Mouse (Mus musculus) embryonic facial prominence, embryonic 15.5 days (tissue): ENCODE results near the gene E330014E10Rik. TPM values are rescaled to one million over a fixed set of nuclear protein-coding genes. Genes with fewer than 3 reads are reported as not detected.
"Not testable (repeated sequence)": the region's sequence is repeated elsewhere in the genome, so short reads cannot be mapped to it uniquely, and the experiment has no call there.

ENCODE experiments used
- ATAC-seq: fragments of 200-750 bp; cut with Nextera tagmentation; 2 replicates; pipeline ENCODE4 v1.8.0; 2017; ENCODE audit warnings: low read depth, moderate TSS enrichment; ENCODE audit not compliant: insufficient number of reproducible peaks, low FRiP score, low TSS enrichment
- H3K27ac ChIP-seq: fragments of 300-500 bp; sonication (generic); replicated peaks from 2 replicates; pipeline ENCODE4 v1.5.1; 2015; ENCODE audit warnings: mild to moderate bottlenecking, inconsistent platforms
- H3K27me3 ChIP-seq: fragments of 300-500 bp; sonication (generic); 2 replicates; pipeline ENCODE4 v1.6.1; 2015; ENCODE audit warnings: inconsistent platforms
- H3K36me3 ChIP-seq: fragments of 300-500 bp; sonication (generic); 2 replicates; pipeline ENCODE4 v1.6.1; 2015; ENCODE audit warnings: mild to moderate bottlenecking, inconsistent platforms
- H3K4me1 ChIP-seq: fragments of 300-500 bp; sonication (generic); 2 replicates; pipeline ENCODE4 v1.6.1; 2015; ENCODE audit warnings: inconsistent platforms
- H3K4me2 ChIP-seq: fragments of 300-500 bp; sonication (generic); replicated peaks from 2 replicates; pipeline ENCODE4 v1.6.1; 2015; ENCODE audit warnings: mild to moderate bottlenecking, inconsistent platforms
- H3K4me3 ChIP-seq: fragments of 300-500 bp; sonication (generic); replicated peaks from 2 replicates; pipeline ENCODE4 v1.5.1; 2015; ENCODE audit warnings: mild to moderate bottlenecking, inconsistent platforms
- H3K9ac ChIP-seq: fragments of 300-500 bp; sonication (generic); 2 replicates; pipeline ENCODE4 v1.6.1; 2015; ENCODE audit warnings: inconsistent platforms
- H3K9me3 ChIP-seq: fragments of 300-500 bp; sonication (generic); replicated peaks from 2 replicates; pipeline ENCODE4 v1.6.1; 2016; ENCODE audit warnings: inconsistent platforms
- WGBS: fragments of 180-500 bp; shearing (Covaris S2); methylation state at CpG from one replicate; pipeline ENCODE4 v1.1.7; 2015; 5-methylcytosine and 5-hydroxymethylcytosine counted together
- polyA plus RNA-seq: library from polyadenylated mRNA; unstranded; fragments of >200 nt; fragmentation: Nextera tagmentation; extraction: Ambion mirVana; gene quantifications from 2 replicates; pipeline ENCODE4 v1.2.1, GENCODE M21; 2015

Gene E330014E10Rik
- polyA plus RNA-seq = not detected in 2 replicates

- H3K9me3 ChIP-seq, H3K4me3 ChIP-seq, H3K27me3 ChIP-seq, ATAC-seq, H3K4me1 ChIP-seq, H3K27ac ChIP-seq, H3K4me2 ChIP-seq, H3K36me3 ChIP-seq, H3K9ac ChIP-seq: not testable (repeated sequence)
- no CpG with 5 or more reads among the region's 2 CpGs for WGBS
Measured at GRCm38 (mm10) chr5:95775690-95776089, at the start of gene E330014E10Rik. TSS of gene E330014E10Rik (plus strand) at chr5:95775990.

- not testable (repeated sequence) for H3K4me1 ChIP-seq, H3K36me3 ChIP-seq, H3K4me3 ChIP-seq, H3K27me3 ChIP-seq, H3K27ac ChIP-seq, H3K9me3 ChIP-seq, ATAC-seq, H3K4me2 ChIP-seq, H3K9ac ChIP-seq
- no CpG with 5 or more reads among the region's 1 CpGs for WGBS
Measured at GRCm38 (mm10) chr5:95736073-95736472, 39.7 kb upstream of the E330014E10Rik start, which contains the start of gene Gm7978. TSS of gene Gm7978 (minus strand) at chr5:95736173.

- not testable (repeated sequence) for H3K36me3 ChIP-seq, H3K27me3 ChIP-seq, H3K4me3 ChIP-seq, H3K27ac ChIP-seq, ATAC-seq, H3K9me3 ChIP-seq, H3K4me1 ChIP-seq, H3K4me2 ChIP-seq, H3K9ac ChIP-seq
- WGBS = no CpG with 5 or more reads among the region's 3 CpGs
Measured at GRCm38 (mm10) chr5:95741714-95742113, 34.1 kb upstream of the E330014E10Rik start, which contains the start of gene Gm7982. TSS of gene Gm7982 (plus strand) at chr5:95742014.

GRCm38 (mm10) chr5:95810841-95811240, 35.1 kb downstream of the E330014E10Rik start:
- H3K9me3 ChIP-seq, H3K36me3 ChIP-seq, H3K4me3 ChIP-seq, H3K4me2 ChIP-seq, H3K27me3 ChIP-seq, ATAC-seq, H3K4me1 ChIP-seq, H3K27ac ChIP-seq, H3K9ac ChIP-seq: not testable (repeated sequence)
- 66% methylated on average over 2 of the region's 2 CpGs for WGBS

- no peak overlapping the region for H3K4me3 ChIP-seq
- H3K36me3 ChIP-seq = no peaks in the 10 kb centered on the region
- H3K27ac ChIP-seq = no peak overlapping the region
- no peaks in the 10 kb centered on the region for H3K27me3 ChIP-seq
- no peaks in the 10 kb centered on the region for H3K4me1 ChIP-seq
- H3K4me2 ChIP-seq = no peak overlapping the region
- H3K9me3 ChIP-seq = no peaks in the 10 kb centered on the region
- no peak overlapping the region for H3K9ac ChIP-seq
- no peak for ATAC-seq
- WGBS = 67% methylated on average over 4 of the region's 4 CpGs
Measured at GRCm38 (mm10) chr5:95836580-95836979, 60.8 kb downstream of the E330014E10Rik start.

- Histone ChIP-seq H3K9ac (no peak overlapping the region), H3K27ac (no peak overlapping the region), H3K4me3 (no peak overlapping the region), H3K4me1 (no peaks in the 10 kb centered on the region), H3K4me2 (no peak overlapping the region), H3K27me3 (no peaks in the 10 kb centered on the region), H3K36me3 (no peaks in the 10 kb centered on the region), H3K9me3 (no peaks in the 10 kb centered on the region)
- WGBS = 84% methylated on average over 3 of the region's 3 CpGs
- no peak for ATAC-seq
Measured at GRCm38 (mm10) chr5:95854030-95854429, 78.2 kb downstream of the E330014E10Rik start.

Other genes with a start within 250 kb of the E330014E10Rik start
- gene Gm7971, start 181.1 kb upstream of the E330014E10Rik start, polyA plus RNA-seq = not detected in 2 replicates
- not detected in 2 replicates for gene Gm7978, start 39.8 kb upstream of the E330014E10Rik start, polyA plus RNA-seq
- not detected in 2 replicates for gene Gm7982, start 34.0 kb upstream of the E330014E10Rik start, polyA plus RNA-seq
- gene Cxcl13, start 181.0 kb downstream of the E330014E10Rik start, polyA plus RNA-seq = 1.5 and 4.9 TPM in 2 replicates